Mouse (Mus musculus): Measurements from ENCODE around the gene Nek7. TPM values are rescaled to one million over a fixed set of nuclear protein-coding genes. Genes with fewer than 3 reads are reported as not detected.

Nek7 gene
- total RNA-seq, 2 experiments from 2014 or later = 51.1 to 51.8 TPM

- no peak for DNase-seq (ENCODE audit: low spot score in 2 of 2)
These were observed 10.8 kb downstream of the Nek7 start for GRCm38 (mm10) chr1:138609176-138609575.

GRCm38 (mm10) chr1:138608336-138608735, 11.6 kb downstream of the Nek7 start:
- no peak for DNase-seq (ENCODE audit: low spot score in 2 of 2)

GRCm38 (mm10) chr1:138607862-138608261, 12.1 kb downstream of the Nek7 start:
- DNase-seq (ENCODE audit: low spot score in 2 of 2) = no peak

- DNase-seq (ENCODE audit: low spot score in 2 of 2) = no peak
These were observed 13.2 kb downstream of the Nek7 start for GRCm38 (mm10) chr1:138606771-138607170.

- no peak for DNase-seq (ENCODE audit: low spot score in 2 of 2)
These were observed 15.2 kb downstream of the Nek7 start for GRCm38 (mm10) chr1:138604736-138605135.

- DNase-seq (ENCODE audit: low spot score in 2 of 2) = no peak
These were observed 16.0 kb downstream of the Nek7 start for GRCm38 (mm10) chr1:138603974-138604373.

- no peak for DNase-seq (ENCODE audit: low spot score in 2 of 2)
These were observed 21.9 kb downstream of the Nek7 start for GRCm38 (mm10) chr1:138598087-138598486.

GRCm38 (mm10) chr1:138596127-138596706, 23.7 kb downstream of the Nek7 start:
- no peak for DNase-seq (ENCODE audit: low spot score in 2 of 2)

- no peak for DNase-seq (ENCODE audit: low spot score in 2 of 2)
These were observed 25.0 kb downstream of the Nek7 start for GRCm38 (mm10) chr1:138594910-138595309.

GRCm38 (mm10) chr1:138593922-138594321, 26.0 kb downstream of the Nek7 start:
- DNase-seq (ENCODE audit: low spot score in 2 of 2) = no peak

- no peak for DNase-seq (ENCODE audit: low spot score in 2 of 2)
These were observed 27.5 kb downstream of the Nek7 start for GRCm38 (mm10) chr1:138592466-138592865.

- no peak for DNase-seq (ENCODE audit: low spot score in 2 of 2)
These were observed 29.4 kb downstream of the Nek7 start for GRCm38 (mm10) chr1:138590451-138591022.

- DNase-seq (ENCODE audit: low spot score in 2 of 2) = no peak
These were observed 30.8 kb downstream of the Nek7 start for GRCm38 (mm10) chr1:138589126-138589525.

- DNase-seq (ENCODE audit: low spot score in 2 of 2) = no peak
These were observed 32.1 kb downstream of the Nek7 start for GRCm38 (mm10) chr1:138587812-138588211.

- DNase-seq (ENCODE audit: low spot score in 2 of 2) = no peak
These were observed 33.0 kb downstream of the Nek7 start for GRCm38 (mm10) chr1:138586891-138587290.

- no peak for DNase-seq (ENCODE audit: low spot score in 2 of 2)
These were observed 35.4 kb downstream of the Nek7 start for GRCm38 (mm10) chr1:138584423-138585013.

GRCm38 (mm10) chr1:138582225-138582624, 37.7 kb downstream of the Nek7 start:
- DNase-seq (ENCODE audit: low spot score in 2 of 2) = no peak

GRCm38 (mm10) chr1:138579822-138580492, 40.0 kb downstream of the Nek7 start:
- no peak for DNase-seq (ENCODE audit: low spot score in 2 of 2)

GRCm38 (mm10) chr1:138579207-138579606, 40.7 kb downstream of the Nek7 start:
- no peak for DNase-seq (ENCODE audit: low spot score in 2 of 2)

GRCm38 (mm10) chr1:138576803-138577202, 43.1 kb downstream of the Nek7 start:
- no peak for DNase-seq (ENCODE audit: low spot score in 2 of 2)

GRCm38 (mm10) chr1:138576066-138576697, 43.8 kb downstream of the Nek7 start:
- no peak for DNase-seq (ENCODE audit: low spot score in 2 of 2)

GRCm38 (mm10) chr1:138575629-138576028, 44.3 kb downstream of the Nek7 start:
- DNase-seq (ENCODE audit: low spot score in 2 of 2) = no peak

Data from adrenal gland, postnatal 4 days (tissue).